In genomic region chr19:47864051-47864450, GRCm38 (mm10) we compare ENCODE assay signal across 26 mouse cellular contexts. TPM values are rescaled to one million over a fixed set of nuclear protein-coding genes. Genes with fewer than 3 reads are reported as not detected.
DNase-seq lines count a peak whose midpoint lies in the region; ATAC-seq and TF ChIP-seq lines count a peak whose summit lies in the region.
"Had no signal": no experiment of that assay in that cellular context is flagged by ENCODE, and none has a peak within 500 bp of the region (broad histone marks: within the 10 kb centered on the region; RNA-seq: fewer than 3 reads in every experiment).

No protein-coding gene starts in this region.

- no peak for ATAC-seq in intestine, embryonic 14.5 days (replicated peaks; ENCODE audit: low FRiP score, low TSS enrichment, low read depth)
- ATAC-seq in intestine, embryonic 16.5 days, result no peak
- no peak for ATAC-seq in neural tube, embryonic 11.5 days (ENCODE audit: insufficient read depth, low FRiP score, low TSS enrichment)
- ATAC-seq in neural tube, embryonic 15.5 days (ENCODE audit: low FRiP score), result no peak
- ATAC-seq: activated CD4-positive, CD25-positive, alpha-beta regulatory T cell, adult 4 months; forebrain, embryonic 15.5 days; hindbrain, postnatal 0 days; inflammation-experienced regulatory T-cells, adult 6 months had no signal

- no peak overlapping the region for H3K4me2 ChIP-seq in intestine, embryonic 14.5 days (ENCODE audit: low read length)
- H3K4me2 ChIP-seq in intestine, embryonic 16.5 days (ENCODE audit: low read depth, low read length), result no peak overlapping the region
- H3K4me2 ChIP-seq in neural tube, embryonic 11.5 days (ENCODE audit: low read depth), result no peak overlapping the region
- H3K4me2 ChIP-seq in neural tube, embryonic 15.5 days, result no peak overlapping the region

- peaks cover 26% of the 10 kb centered on the region for H3K36me3 ChIP-seq in intestine, embryonic 14.5 days (ENCODE audit: control insufficient read depth, insufficient read depth, low read length)
- peaks cover 12% of the 10 kb centered on the region; the same call in 1 of the 2 replicates for H3K36me3 ChIP-seq in intestine, embryonic 16.5 days (ENCODE audit: control insufficient read depth, insufficient read depth, low read length)
- no peaks in the 10 kb centered on the region for H3K36me3 ChIP-seq in neural tube, embryonic 11.5 days (ENCODE audit: control insufficient read depth, insufficient read depth, low read length)
- peaks cover 26% of the 10 kb centered on the region; the same call in 1 of the 2 replicates for H3K36me3 ChIP-seq in neural tube, embryonic 15.5 days
- H3K36me3 ChIP-seq: forebrain, embryonic 12.5 days had no signal

- TF ChIP-seq CTCF in cerebellum, adult 2 months (IDR thresholded peaks at IDR 0.05; ENCODE audit: borderline replicate concordance, insufficient read depth, low read depth, low read length), result no peak

- no peak overlapping the region for H3K4me3 ChIP-seq in cerebellum, adult 2 months (replicated peaks; ENCODE audit: insufficient read depth, low read depth, low read length)
- no peak overlapping the region for H3K4me3 ChIP-seq in intestine, embryonic 14.5 days (ENCODE audit: low read depth, low read length)
- H3K4me3 ChIP-seq in intestine, embryonic 16.5 days (ENCODE audit: low read length), result no peak overlapping the region
- H3K4me3 ChIP-seq in neural tube, embryonic 11.5 days (ENCODE audit: low read depth, low read length), result no peak overlapping the region
- no peak overlapping the region for H3K4me3 ChIP-seq in neural tube, embryonic 15.5 days (replicated peaks)
- H3K4me3 ChIP-seq: heart, adult 2 months had no signal

- TF ChIP-seq POLR2A in cerebellum, adult 2 months (IDR thresholded peaks at IDR 0.05; ENCODE audit: borderline replicate concordance, insufficient read depth, low read length), result no peak

- H3K27me3 ChIP-seq in cerebellum, adult 2 months (ENCODE audit: control insufficient read depth, insufficient read depth, low read length), result no peaks in the 10 kb centered on the region
- H3K27me3 ChIP-seq in intestine, embryonic 14.5 days (replicated peaks; ENCODE audit: control insufficient read depth, insufficient read depth, low read length), result no peaks in the 10 kb centered on the region
- no peaks in the 10 kb centered on the region for H3K27me3 ChIP-seq in intestine, embryonic 16.5 days (replicated peaks; ENCODE audit: control insufficient read depth, insufficient read depth, low read length)
- H3K27me3 ChIP-seq in neural tube, embryonic 11.5 days (ENCODE audit: control insufficient read depth, insufficient read depth, low read length), result no peaks in the 10 kb centered on the region
- H3K27me3 ChIP-seq in neural tube, embryonic 15.5 days (replicated peaks), result no peaks in the 10 kb centered on the region
- H3K27me3 ChIP-seq: embryonic facial prominence, embryonic 13.5 days; forebrain, embryonic 12.5 days; forebrain, embryonic 15.5 days had no signal

- H3K4me1 ChIP-seq in cerebellum, adult 2 months (ENCODE audit: control insufficient read depth, insufficient read depth, low read length), result no peaks in the 10 kb centered on the region; the same call in 1 of the 2 replicates
- H3K4me1 ChIP-seq in intestine, embryonic 14.5 days (replicated peaks; ENCODE audit: control insufficient read depth, insufficient read depth, low read length), result peaks cover 3% of the 10 kb centered on the region; the same call in 1 of the 2 replicates
- H3K4me1 ChIP-seq in intestine, embryonic 16.5 days (ENCODE audit: control insufficient read depth, insufficient read depth, low read length), result no peaks in the 10 kb centered on the region
- H3K4me1 ChIP-seq in neural tube, embryonic 11.5 days (ENCODE audit: control insufficient read depth, insufficient read depth, low read length), result no peaks in the 10 kb centered on the region
- H3K4me1 ChIP-seq in neural tube, embryonic 15.5 days, result peaks cover 8% of the 10 kb centered on the region

- H3K9me3 ChIP-seq in intestine, embryonic 14.5 days (ENCODE audit: control insufficient read depth, low read length), result no peaks in the 10 kb centered on the region
- no peaks in the 10 kb centered on the region for H3K9me3 ChIP-seq in intestine, embryonic 16.5 days (ENCODE audit: control insufficient read depth, low read length)
- H3K9me3 ChIP-seq in neural tube, embryonic 11.5 days (ENCODE audit: control insufficient read depth, low read length), result no peaks in the 10 kb centered on the region
- no peaks in the 10 kb centered on the region for H3K9me3 ChIP-seq in neural tube, embryonic 15.5 days (replicated peaks)
- H3K9me3 ChIP-seq: embryonic facial prominence, embryonic 10.5 days; embryonic facial prominence, embryonic 13.5 days; forebrain, embryonic 12.5 days; forebrain, embryonic 15.5 days; heart, embryonic 13.5 days had no signal

- 96% methylated on average over 9 of the region's 9 CpGs for WGBS in cerebellum, adult 2 months
- WGBS in intestine, embryonic 14.5 days, result 98% methylated on average over 9 of the region's 9 CpGs
- WGBS in intestine, embryonic 16.5 days, result 98% methylated on average over 9 of the region's 9 CpGs
- 98% methylated on average over 9 of the region's 9 CpGs for WGBS in neural tube, embryonic 11.5 days
- 98% methylated on average over 9 of the region's 9 CpGs for WGBS in neural tube, embryonic 15.5 days

- DNase-seq in cerebellum, adult 11 months, result peak; percentile 15
- DNase-seq in cerebellum, adult 2 months, result no peak
- peak; percentile 1 for DNase-seq in embryo, embryonic 10 days (ENCODE audit: low spot score)
- no peak for DNase-seq in embryo, embryonic 11 days
- peak; percentile 48 for DNase-seq in intestine, embryonic 14.5 days (ENCODE audit: low spot score)
- DNase-seq in neural tube, embryonic 11.5 days (ENCODE audit: low spot score), result peak; percentile 7
- DNase-seq: adrenal gland, adult 8-10 months; adrenal gland, postnatal 36 days; cerebellum, postnatal 14 days; gastrocnemius, postnatal 25 days; heart, adult 2 months; heart, postnatal 14 days; heart, postnatal 4 days; kidney, adult 11 months had no signal

- no peak overlapping the region for H3K27ac ChIP-seq in cerebellum, adult 2 months (ENCODE audit: insufficient read depth, low read length)
- no peak overlapping the region for H3K27ac ChIP-seq in intestine, embryonic 14.5 days (ENCODE audit: low read depth)
- no peak overlapping the region for H3K27ac ChIP-seq in intestine, embryonic 16.5 days (ENCODE audit: low read length)
- no peak overlapping the region for H3K27ac ChIP-seq in neural tube, embryonic 11.5 days (ENCODE audit: low read depth, low read length)
- no peak overlapping the region for H3K27ac ChIP-seq in neural tube, embryonic 15.5 days (replicated peaks)
- H3K27ac ChIP-seq: embryonic facial prominence, embryonic 13.5 days; forebrain, embryonic 12.5 days; forebrain, embryonic 15.5 days; heart, adult 2 months; heart, embryonic 13.5 days; hindbrain, embryonic 14.5 days had no signal

- no peak overlapping the region for H3K9ac ChIP-seq in intestine, embryonic 14.5 days (ENCODE audit: low read length)
- no peak overlapping the region for H3K9ac ChIP-seq in intestine, embryonic 16.5 days (ENCODE audit: low read depth, low read length)
- H3K9ac ChIP-seq in neural tube, embryonic 11.5 days (ENCODE audit: low read length), result no peak overlapping the region
- no peak overlapping the region for H3K9ac ChIP-seq in neural tube, embryonic 15.5 days (replicated peaks)
- H3K9ac ChIP-seq: embryonic facial prominence, embryonic 13.5 days; forebrain, embryonic 12.5 days; heart, embryonic 13.5 days had no signal

RNA-seq across cellular contexts. Expression of gene Gsto2, which starts 1.3 kb away (rescaled TPM):
- 2.5 and 2.9 TPM in 2 replicates for polyA plus RNA-seq in cerebellum, adult 2 months (2012; rRNA removed)
- polyA plus RNA-seq in intestine, embryonic 14.5 days (2014; fragmentation: Nextera tagmentation; extraction: Ambion mirVana), result 1.0 and 1.1 TPM in 2 replicates
- 0.68 and 1.2 TPM in 2 replicates for polyA plus RNA-seq in intestine, embryonic 16.5 days (2015; fragmentation: Nextera tagmentation; extraction: Ambion mirVana)
- 0.99 and 1.3 TPM in 2 replicates for polyA plus RNA-seq in neural tube, embryonic 11.5 days (2014; fragmentation: Nextera tagmentation; extraction: Ambion mirVana)
- 1.4 and 1.8 TPM in 2 replicates for polyA plus RNA-seq in neural tube, embryonic 15.5 days (2015; fragmentation: Nextera tagmentation; extraction: Ambion mirVana)
- polyA plus RNA-seq: erythroblast, embryonic 14.5 days had no signal

RNA-seq across cellular contexts. Expression of gene Gsto1, which starts 9.3 kb away (rescaled TPM):
- 40.5 and 42.1 TPM in 2 replicates for polyA plus RNA-seq in cerebellum, adult 2 months (2012; rRNA removed)
- polyA plus RNA-seq in intestine, embryonic 14.5 days (2014; fragmentation: Nextera tagmentation; extraction: Ambion mirVana), result 313 and 340 TPM in 2 replicates
- 588 and 626 TPM in 2 replicates for polyA plus RNA-seq in intestine, embryonic 16.5 days (2015; fragmentation: Nextera tagmentation; extraction: Ambion mirVana)
- 130 and 136 TPM in 2 replicates for polyA plus RNA-seq in neural tube, embryonic 11.5 days (2014; fragmentation: Nextera tagmentation; extraction: Ambion mirVana)
- 156 and 169 TPM in 2 replicates for polyA plus RNA-seq in neural tube, embryonic 15.5 days (2015; fragmentation: Nextera tagmentation; extraction: Ambion mirVana)

RNA-seq across cellular contexts. Expression of gene Cfap43, which starts 55.0 kb away (rescaled TPM):
- 0.86 and 1.00 TPM in 2 replicates for polyA plus RNA-seq in cerebellum, adult 2 months (2012; rRNA removed)
- polyA plus RNA-seq in intestine, embryonic 14.5 days (2014; fragmentation: Nextera tagmentation; extraction: Ambion mirVana), result 0.11 TPM in 2 replicates
- polyA plus RNA-seq in intestine, embryonic 16.5 days (2015; fragmentation: Nextera tagmentation; extraction: Ambion mirVana), result 0.11 and 0.15 TPM in 2 replicates
- polyA plus RNA-seq in neural tube, embryonic 11.5 days (2014; fragmentation: Nextera tagmentation; extraction: Ambion mirVana), result 0.09 and 0.19 TPM in 2 replicates
- polyA plus RNA-seq in neural tube, embryonic 15.5 days (2015; fragmentation: Nextera tagmentation; extraction: Ambion mirVana), result 0.51 and 0.98 TPM in 2 replicates
- polyA plus RNA-seq: erythroblast, embryonic 14.5 days had no signal

RNA-seq across cellular contexts. Expression of gene Itprip, which starts 55.0 kb away (rescaled TPM):
- polyA plus RNA-seq in cerebellum, adult 2 months (2012; rRNA removed), result 0.52 and 0.57 TPM in 2 replicates
- polyA plus RNA-seq in intestine, embryonic 14.5 days (2014; fragmentation: Nextera tagmentation; extraction: Ambion mirVana), result 9.9 and 13.0 TPM in 2 replicates
- polyA plus RNA-seq in intestine, embryonic 16.5 days (2015; fragmentation: Nextera tagmentation; extraction: Ambion mirVana), result 8.0 and 8.8 TPM in 2 replicates
- 15.4 and 15.8 TPM in 2 replicates for polyA plus RNA-seq in neural tube, embryonic 11.5 days (2014; fragmentation: Nextera tagmentation; extraction: Ambion mirVana)
- 3.6 and 7.8 TPM in 2 replicates for polyA plus RNA-seq in neural tube, embryonic 15.5 days (2015; fragmentation: Nextera tagmentation; extraction: Ambion mirVana)

Comparison
In these comparisons a context has a peak if more than half of its experiments do, and no peak if none do; other contexts are left out.
1. DNase-seq: peak in cerebellum, adult 11 months (single experiment), embryo, embryonic 10 days (single experiment), intestine, embryonic 14.5 days (single experiment) and neural tube, embryonic 11.5 days (single experiment); none in cerebellum, adult 2 months (0 of 2) and embryo, embryonic 11 days (single experiment).